Mouse (Mus musculus) brain, embryonic 14.5 days (tissue): ENCODE results near the gene Dcaf8. TPM values are rescaled to one million over a fixed set of nuclear protein-coding genes. Genes with fewer than 3 reads are reported as not detected.

Source experiments
- DNase-seq: peaks from one replicate; pipeline ENCODE4 v3.0.0-alpha.2; 2011; ENCODE audit warnings: low read depth
- CTCF ChIP-seq: fragments of 200-500 bp; IDR thresholded peaks from 2 replicates; pipeline ENCODE4 v1.5.1; 2012; ENCODE audit warnings: inconsistent platforms, mild to moderate bottlenecking, moderate library complexity, borderline replicate concordance; ENCODE audit not compliant: insufficient read depth, insufficient read length; ENCODE audit errors: extremely low read depth
- POLR2A ChIP-seq: fragments of 200-500 bp; IDR thresholded peaks from 2 replicates; pipeline ENCODE4 v1.6.1; 2012; ENCODE audit warnings: mild to moderate bottlenecking, inconsistent platforms, borderline replicate concordance; ENCODE audit not compliant: poor library complexity, insufficient read depth, insufficient read length, severe bottlenecking; ENCODE audit errors: extremely low read depth
- polyA plus RNA-seq: library from polyadenylated mRNA; depleted of rRNA; stranded (reverse); fragments of >200 nt; gene quantifications from 2 replicates; pipeline ENCODE4 v1.2.3, GENCODE M21; 2012

Dcaf8 gene
- polyA plus RNA-seq, 1 experiment = 76.6 TPM

- DNase-seq = peak; percentile 98
- peak; percentile 47; the same call in 1 of the 2 replicates for TF ChIP-seq POLR2A
- no peak for TF ChIP-seq CTCF
These were observed 21.2 kb upstream of the Dcaf8 start, which contains the start of gene Pex19 for GRCm38 (mm10) chr1:172126376-172127347. TSS of gene Pex19 (plus strand) at chr1:172126755.

GRCm38 (mm10) chr1:172127487-172127886, 20.4 kb upstream of the Dcaf8 start:
- no peak for DNase-seq
- TF ChIP-seq CTCF = no peak
- no peak for TF ChIP-seq POLR2A

GRCm38 (mm10) chr1:172128563-172128962, 19.3 kb upstream of the Dcaf8 start:
- no peak for DNase-seq
- TF ChIP-seq POLR2A (no peak), CTCF (no peak)

- peak; percentile 36 for DNase-seq
- TF ChIP-seq POLR2A (no peak), CTCF (peak; percentile 52; the same call in 1 of the 2 replicates)
These were observed 18.8 kb upstream of the Dcaf8 start for GRCm38 (mm10) chr1:172129108-172129507.

GRCm38 (mm10) chr1:172129780-172130179, 18.1 kb upstream of the Dcaf8 start:
- DNase-seq = no peak
- TF ChIP-seq POLR2A (no peak), CTCF (no peak)

GRCm38 (mm10) chr1:172132319-172132718, 15.6 kb upstream of the Dcaf8 start:
- DNase-seq = peak; percentile 22
- TF ChIP-seq CTCF (no peak), POLR2A (no peak)

GRCm38 (mm10) chr1:172133535-172133934, 14.3 kb upstream of the Dcaf8 start:
- TF ChIP-seq CTCF (no peak), POLR2A (no peak)
- no peak for DNase-seq

- no peak for DNase-seq
- TF ChIP-seq CTCF = no peak
- TF ChIP-seq POLR2A = no peak
These were observed 13.8 kb upstream of the Dcaf8 start for GRCm38 (mm10) chr1:172134072-172134471.

GRCm38 (mm10) chr1:172140160-172140559, 7.7 kb upstream of the Dcaf8 start:
- TF ChIP-seq CTCF = no peak

GRCm38 (mm10) chr1:172140825-172141224, 7.1 kb upstream of the Dcaf8 start:
- DNase-seq = no peak
- TF ChIP-seq POLR2A (no peak), CTCF (no peak)

More at GRCm38 (mm10) chr1:172140160-172140559, 7.7 kb upstream of the Dcaf8 start:
- no peak for DNase-seq

- TF ChIP-seq CTCF = no peak
- no peak for TF ChIP-seq POLR2A
- DNase-seq = no peak
These were observed 6.4 kb upstream of the Dcaf8 start for GRCm38 (mm10) chr1:172141529-172141928.

GRCm38 (mm10) chr1:172143570-172143969, 4.3 kb upstream of the Dcaf8 start:
- no peak for TF ChIP-seq POLR2A
- TF ChIP-seq CTCF = peak; percentile 67; the same call in 1 of the 2 replicates
- DNase-seq = peak; percentile 81

GRCm38 (mm10) chr1:172148279-172148954, 533 bp downstream of the Dcaf8 start:
- TF ChIP-seq CTCF (no peak), POLR2A (no peak)
- DNase-seq = peak; percentile 63
